Mouse (Mus musculus) lung, adult 2 months (tissue): ENCODE measurements around the gene Fam198a.

Experiments used
- CTCF ChIP-seq: fragments of 200-500 bp; IDR thresholded peaks from 2 replicates; pipeline ENCODE4 v1.5.1; 2011; ENCODE audit warnings: mild to moderate bottlenecking, low read length, control low read depth; ENCODE audit not compliant: insufficient read depth
- POLR2A ChIP-seq: fragments of 200-500 bp; IDR thresholded peaks from 2 replicates; pipeline ENCODE4 v1.6.1; 2011; ENCODE audit warnings: low read depth, mild to moderate bottlenecking, control low read depth, low read length, borderline replicate concordance; ENCODE audit errors: extremely low read depth

- TF ChIP-seq CTCF (no peak), POLR2A (no peak)
Measured at GRCm38 (mm10) chr9:121909635-121910034, 41.2 kb upstream of the Fam198a start.
